Mouse (Mus musculus) myocyte (in vitro differentiated cells): ENCODE results near the gene Actb.

ENCODE experiments used
- E2F4 ChIP-seq: IDR thresholded peaks from one replicate; pipeline ENCODE4 v1.6.1; 2011; ENCODE audit warnings: mild to moderate bottlenecking, control low read depth, moderate library complexity; ENCODE audit not compliant: insufficient read depth
- MAX ChIP-seq: IDR thresholded peaks from one replicate; pipeline ENCODE4 v1.6.1; 2011; ENCODE audit warnings: low read depth, mild to moderate bottlenecking, control low read depth
- MYOD1 ChIP-seq, 3 experiments: IDR thresholded peaks; one replicate each; pipeline ENCODE4 v1.6.1; 2011; ENCODE audit warnings: control low read depth in 2 of 3, low read depth in 2 of 3, mild to moderate bottlenecking in 2 of 3, moderate library complexity in 1 of 3; ENCODE audit not compliant: insufficient read length in 2 of 3, control insufficient read depth in 1 of 3
- MYOG ChIP-seq, 3 experiments: IDR thresholded peaks; one replicate each; pipeline ENCODE4 v1.6.1; 2011; ENCODE audit warnings: control low read depth in 2 of 3, low read depth in 2 of 3, mild to moderate bottlenecking in 2 of 3; ENCODE audit not compliant: insufficient read length in 2 of 3, control insufficient read depth in 1 of 3, insufficient read depth in 1 of 3
- POLR2A ChIP-seq: IDR thresholded peaks from one replicate; pipeline ENCODE4 v1.6.1; 2011; ENCODE audit warnings: low read depth, mild to moderate bottlenecking, control low read depth, moderate library complexity; ENCODE audit not compliant: insufficient read length
- POLR2AphosphoS2 ChIP-seq: IDR thresholded peaks from one replicate; pipeline ENCODE4 v1.6.1; 2011; ENCODE audit warnings: low read depth, control low read depth; ENCODE audit not compliant: insufficient read length
- TCF3 ChIP-seq: IDR thresholded peaks from one replicate; pipeline ENCODE4 v1.6.1; 2011; ENCODE audit warnings: low read depth, control low read depth; ENCODE audit not compliant: insufficient read length
- USF1 ChIP-seq: IDR thresholded peaks from one replicate; pipeline ENCODE4 v1.6.1; 2011; ENCODE audit warnings: low read depth, mild to moderate bottlenecking, control low read depth, moderate library complexity

DNA sequence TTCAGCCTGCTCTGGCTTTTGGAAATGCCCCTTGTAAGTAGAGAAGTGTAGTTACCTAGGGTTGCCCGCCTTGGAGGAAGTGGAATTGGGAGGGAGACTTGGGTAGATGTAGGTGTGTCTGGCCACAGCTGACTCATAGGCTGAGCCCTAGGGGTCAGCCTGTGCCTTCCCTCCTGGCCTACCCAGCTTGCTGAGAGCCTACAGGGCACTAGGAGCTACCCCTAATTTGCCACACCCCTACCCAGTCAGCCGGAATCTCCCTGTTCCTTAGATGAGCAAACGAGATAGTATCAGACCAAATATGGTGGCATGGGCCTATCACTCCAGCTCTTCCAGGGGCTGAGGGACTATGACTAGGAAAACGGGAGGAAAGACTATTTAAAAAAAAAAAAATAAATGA, 6.2 kb upstream of the Actb start:
- TF ChIP-seq POLR2A (no peak), MYOG (IDR thresholded peaks at IDR 0.05; ENCODE audit: control insufficient read depth in 1 of 3, insufficient read depth in 1 of 3, insufficient read length in 2 of 3, low read depth in 2 of 3) (no peak), POLR2AphosphoS2 (no peak), TCF3 (no peak), MAX (no peak), E2F4 (no peak), USF1 (no peak), MYOD1 (IDR thresholded peaks at IDR 0.05; ENCODE audit: control insufficient read depth in 1 of 3, insufficient read length in 2 of 3, low read depth in 2 of 3) (no peak)
